Mouse (Mus musculus) liver, postnatal 0 days (tissue): ENCODE results near the gene Hs3st6. TPM values are rescaled to one million over a fixed set of nuclear protein-coding genes. Genes with fewer than 3 reads are reported as not detected.

ENCODE experiments used
- ATAC-seq: fragments of 200-750 bp; cut with Nextera tagmentation; 2 replicates; pipeline ENCODE4 v1.8.0; 2017; ENCODE audit warnings: mild to moderate bottlenecking, moderate library complexity
- DNase-seq: peaks from one replicate; pipeline ENCODE4 v3.0.0-alpha.2; 2016
- H3K27ac ChIP-seq: fragments of 300-500 bp; sonication (generic); 2 replicates; pipeline ENCODE4 v1.5.1; 2014; ENCODE audit warnings: antibody characterized with exemption, moderate library complexity, mild to moderate bottlenecking, low read depth
- H3K27me3 ChIP-seq: fragments of 300-500 bp; sonication (generic); 2 replicates; pipeline ENCODE4 v1.6.1; 2014; ENCODE audit warnings: low read length, control low read depth, mixed read lengths; ENCODE audit not compliant: insufficient read depth
- H3K36me3 ChIP-seq: fragments of 300-500 bp; sonication (generic); replicated peaks from 2 replicates; pipeline ENCODE4 v1.6.1; 2014; ENCODE audit warnings: mild to moderate bottlenecking, control low read depth, low read length, moderate library complexity, mixed read lengths; ENCODE audit not compliant: insufficient read depth
- H3K4me1 ChIP-seq: fragments of 300-500 bp; sonication (generic); 2 replicates; pipeline ENCODE4 v1.6.1; 2014; ENCODE audit warnings: antibody characterized with exemption, mild to moderate bottlenecking, control low read depth; ENCODE audit not compliant: insufficient read depth
- H3K4me2 ChIP-seq: fragments of 300-500 bp; sonication (generic); 2 replicates; pipeline ENCODE4 v1.6.1; 2014; ENCODE audit warnings: low read depth, mild to moderate bottlenecking, low read length, moderate library complexity, mixed read lengths
- H3K4me3 ChIP-seq: fragments of 300-500 bp; sonication (generic); 2 replicates; pipeline ENCODE4 v1.5.1; 2014; ENCODE audit warnings: low read depth, low read length
- H3K9ac ChIP-seq: fragments of 300-500 bp; sonication (generic); replicated peaks from 2 replicates; pipeline ENCODE4 v1.6.1; 2014; ENCODE audit warnings: mild to moderate bottlenecking, moderate library complexity
- H3K9me3 ChIP-seq: fragments of 300-500 bp; sonication (generic); 2 replicates; pipeline ENCODE4 v1.6.1; 2016; ENCODE audit warnings: mild to moderate bottlenecking, control low read depth, low read length, mixed read lengths
- CTCF ChIP-seq: sonication (generic); IDR thresholded peaks from 2 replicates; pipeline ENCODE4 v1.5.1; 2016; ENCODE audit warnings: antibody characterized with exemption, low read depth
- EP300 ChIP-seq: IDR thresholded peaks from 2 replicates; pipeline ENCODE4 v1.6.1; 2016; ENCODE audit warnings: antibody characterized with exemption, low read depth, mild to moderate bottlenecking
- WGBS: fragments of 180-500 bp; shearing (Covaris S2); extraction: QIAGEN DNeasy Blood & Tissue Kit; methylation state at CpG from one replicate; pipeline ENCODE4 v1.1.7; 2014; ENCODE audit not compliant: insufficient replicate concordance; 5-methylcytosine and 5-hydroxymethylcytosine counted together
- polyA plus RNA-seq: library from polyadenylated mRNA; unstranded; fragments of >200 nt; fragmentation: Nextera tagmentation; extraction: Ambion mirVana; gene quantifications from 2 replicates; pipeline ENCODE4 v1.2.1, GENCODE M21; 2015

The Hs3st6 gene
- polyA plus RNA-seq, 1 experiment from 2014 or later, result 0.20 TPM

DNA sequence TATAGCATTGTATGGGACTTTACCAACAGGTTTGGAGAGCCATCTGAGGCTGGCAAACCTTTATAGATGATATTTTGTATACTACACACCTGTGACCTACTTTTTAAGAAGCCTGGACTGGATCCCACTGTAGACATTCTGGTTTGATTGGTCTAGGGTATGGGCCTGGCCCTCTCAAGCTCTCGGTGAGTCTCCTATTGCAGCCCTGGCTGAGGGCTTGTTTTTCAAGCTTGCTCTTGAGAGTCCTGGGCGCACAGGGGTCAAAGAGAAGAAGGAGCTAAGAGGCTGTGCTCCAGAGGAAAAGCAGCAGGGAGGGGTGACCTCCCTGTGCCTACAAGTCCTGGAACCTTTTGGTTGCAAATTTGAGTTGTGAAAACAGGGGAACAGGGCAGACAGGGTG lies 24.3 kb downstream of the Hs3st6 start:
- TF ChIP-seq CTCF, result no peak
- TF ChIP-seq EP300, result no peak
- WGBS, result 77% methylated on average over 2 of the region's 2 CpGs
- H3K4me2 ChIP-seq, result no peak overlapping the region
- DNase-seq, result no peak
- no peaks in the 10 kb centered on the region for H3K36me3 ChIP-seq
- H3K4me1 ChIP-seq, result no peaks in the 10 kb centered on the region
- no peak overlapping the region for H3K9ac ChIP-seq
- no peak overlapping the region for H3K4me3 ChIP-seq
- H3K9me3 ChIP-seq, result peaks cover 4% of the 10 kb centered on the region; the same call in 1 of the 2 replicates
- ATAC-seq, result no peak
- H3K27me3 ChIP-seq, result no peaks in the 10 kb centered on the region
- H3K27ac ChIP-seq, result no peak overlapping the region

DNA sequence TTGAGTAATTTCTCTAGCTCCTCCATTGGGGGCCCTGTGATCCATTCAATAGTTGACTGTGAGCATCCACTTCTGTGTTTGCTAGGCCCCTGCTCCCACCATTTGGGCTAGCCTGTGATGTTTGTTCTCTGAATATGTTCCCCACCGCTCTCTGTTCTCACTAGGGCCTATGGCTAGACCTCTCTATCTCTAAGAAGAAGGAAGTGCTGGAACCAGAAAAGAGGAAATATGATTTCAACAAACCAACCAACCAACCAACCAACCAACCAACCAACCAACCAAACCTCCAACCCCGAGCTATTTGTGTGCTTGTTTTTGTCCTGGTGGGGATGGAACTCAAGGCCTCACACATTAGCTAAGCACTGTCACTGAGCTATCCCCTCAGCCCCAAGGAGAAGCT lies 28.0 kb downstream of the Hs3st6 start:
- H3K27ac ChIP-seq, result no peak overlapping the region
- H3K4me1 ChIP-seq, result no peaks in the 10 kb centered on the region
- H3K9ac ChIP-seq, result no peak overlapping the region
- WGBS, result 42% methylated on average over 2 of the region's 2 CpGs
- DNase-seq (no peak), ATAC-seq (no peak)
- H3K36me3 ChIP-seq, result no peaks in the 10 kb centered on the region
- TF ChIP-seq CTCF (no peak), EP300 (no peak)
- no peaks in the 10 kb centered on the region for H3K9me3 ChIP-seq
- no peak overlapping the region for H3K4me3 ChIP-seq
- H3K4me2 ChIP-seq, result no peak overlapping the region
- no peaks in the 10 kb centered on the region for H3K27me3 ChIP-seq

GRCm38 (mm10) chr17:24792190-24792589 lies 39.4 kb downstream of the Hs3st6 start:
- no peak overlapping the region for H3K27ac ChIP-seq
- DNase-seq (peak; percentile 8), ATAC-seq (no peak)
- no peak; the same call in 1 of the 2 replicates for TF ChIP-seq CTCF
- TF ChIP-seq EP300, result no peak
- WGBS, result 41% methylated on average over 8 of the region's 8 CpGs
- no peaks in the 10 kb centered on the region for H3K27me3 ChIP-seq
- H3K4me2 ChIP-seq, result no peak overlapping the region
- H3K4me3 ChIP-seq, result no peak overlapping the region
- peaks cover 1% of the 10 kb centered on the region for H3K4me1 ChIP-seq
- H3K36me3 ChIP-seq, result no peaks in the 10 kb centered on the region
- H3K9ac ChIP-seq, result no peak overlapping the region
- no peaks in the 10 kb centered on the region for H3K9me3 ChIP-seq

DNA sequence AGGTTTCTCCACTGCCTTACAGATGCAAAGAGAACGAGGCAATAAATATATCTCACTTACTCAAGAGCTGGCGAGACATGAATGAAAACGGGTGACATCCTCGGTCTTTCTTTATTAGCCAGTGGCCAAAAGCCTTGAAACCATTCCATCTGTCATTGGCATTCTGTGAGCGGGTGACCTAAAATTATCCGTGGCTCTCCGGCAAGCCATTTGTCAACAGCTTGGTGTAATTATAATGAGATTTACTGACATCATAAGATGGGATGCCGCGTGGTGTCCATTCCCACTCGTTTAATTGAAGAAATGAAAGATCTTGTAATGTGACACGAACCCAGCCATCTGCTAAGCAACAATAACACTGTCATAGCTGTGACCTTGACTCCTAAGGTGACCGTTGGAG lies 42.0 kb downstream of the Hs3st6 start:
- ATAC-seq (no peak), DNase-seq (no peak)
- H3K27ac ChIP-seq, result no peak overlapping the region
- TF ChIP-seq CTCF (no peak), EP300 (no peak)
- H3K9ac ChIP-seq, result no peak overlapping the region
- H3K27me3 ChIP-seq, result no peaks in the 10 kb centered on the region
- 76% methylated on average over 12 of the region's 12 CpGs for WGBS
- H3K36me3 ChIP-seq, result no peaks in the 10 kb centered on the region
- no peaks in the 10 kb centered on the region for H3K9me3 ChIP-seq
- H3K4me3 ChIP-seq, result no peak overlapping the region
- H3K4me2 ChIP-seq, result no peak overlapping the region
- peaks cover 3% of the 10 kb centered on the region for H3K4me1 ChIP-seq

GRCm38 (mm10) chr17:24796969-24797368 lies 44.2 kb downstream of the Hs3st6 start:
- H3K4me3 ChIP-seq, result no peak overlapping the region
- no peaks in the 10 kb centered on the region for H3K9me3 ChIP-seq
- no peak for DNase-seq
- 25% methylated on average over 3 of the region's 3 CpGs for WGBS
- H3K9ac ChIP-seq, result no peak overlapping the region
- peaks cover 3% of the 10 kb centered on the region for H3K4me1 ChIP-seq
- H3K27me3 ChIP-seq, result no peaks in the 10 kb centered on the region
- H3K4me2 ChIP-seq, result no peak overlapping the region
- H3K36me3 ChIP-seq, result no peaks in the 10 kb centered on the region
- no peak for TF ChIP-seq CTCF
- no peak for TF ChIP-seq EP300
- H3K27ac ChIP-seq, result no peak overlapping the region
- no peak for ATAC-seq

DNA sequence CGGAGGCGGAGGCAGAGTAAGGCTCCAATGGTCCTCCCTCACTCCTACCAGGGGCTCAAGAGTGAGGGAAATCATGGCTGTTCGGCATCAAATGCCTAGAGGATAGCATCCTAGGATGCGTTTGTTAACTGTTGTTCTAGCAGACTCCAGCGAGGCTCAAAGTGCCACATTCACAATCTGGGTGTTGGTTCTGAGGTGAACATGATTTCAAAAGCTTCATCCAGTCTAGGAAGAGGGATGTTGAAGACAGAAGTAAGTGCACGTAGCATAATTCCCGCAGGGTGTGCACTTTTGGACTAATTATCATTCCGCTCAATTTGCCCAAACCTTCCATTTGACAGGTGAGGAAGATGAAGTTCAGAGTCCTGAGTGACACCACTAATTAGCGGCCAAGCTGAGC lies 45.4 kb downstream of the Hs3st6 start:
- TF ChIP-seq CTCF (no peak), EP300 (no peak)
- Histone ChIP-seq H3K27ac (no peak overlapping the region), H3K9me3 (no peaks in the 10 kb centered on the region), H3K4me1 (peaks cover 3% of the 10 kb centered on the region), H3K36me3 (no peaks in the 10 kb centered on the region), H3K27me3 (no peaks in the 10 kb centered on the region), H3K4me3 (no peak overlapping the region), H3K4me2 (no peak overlapping the region), H3K9ac (no peak overlapping the region)
- WGBS, result 66% methylated on average over 9 of the region's 9 CpGs
- DNase-seq (no peak), ATAC-seq (no peak)

- no peaks in the 10 kb centered on the region for H3K36me3 ChIP-seq
- ATAC-seq (no peak), DNase-seq (no peak)
- no peak overlapping the region for H3K4me3 ChIP-seq
- 74% methylated on average over 4 of the region's 4 CpGs for WGBS
- TF ChIP-seq EP300, result no peak
- TF ChIP-seq CTCF, result no peak
- H3K27ac ChIP-seq, result no peak overlapping the region
- H3K9ac ChIP-seq, result no peak overlapping the region
- no peak overlapping the region for H3K4me2 ChIP-seq
- no peaks in the 10 kb centered on the region for H3K9me3 ChIP-seq
- peaks cover 7% of the 10 kb centered on the region for H3K4me1 ChIP-seq
- no peaks in the 10 kb centered on the region for H3K27me3 ChIP-seq
These were observed 46.7 kb downstream of the Hs3st6 start for GRCm38 (mm10) chr17:24799476-24799875.
